Mouse (Mus musculus) embryo, embryonic 9.5 days (tissue): Measurements from ENCODE around the gene Clcn2.
A peak's percentile ranks its signal among the peaks of the same experiment; 100 is the strongest.

Experiments used
- DNase-seq: peaks from one replicate; pipeline ENCODE4 v3.0.0-alpha.2; 2017; ENCODE audit errors: extremely low spot score

Clcn2 gene

GRCm38 (mm10) chr16:20717181-20717977, at the start of gene Clcn2, which contains the start of gene Polr2h:
Clcn2 (minus strand) TSS chr16:20717746.
Polr2h (plus strand) TSS chr16:20717665.
- peak; percentile 93 for DNase-seq

GRCm38 (mm10) chr16:20765244-20765643, 47.7 kb upstream of the Clcn2 start:
- peak; percentile 35 for DNase-seq

- peak; percentile 45 for DNase-seq
These were observed 44.1 kb upstream of the Clcn2 start for GRCm38 (mm10) chr16:20761681-20762080.

- no peak for DNase-seq
These were observed 39.8 kb upstream of the Clcn2 start for GRCm38 (mm10) chr16:20757385-20757784.

- DNase-seq = no peak
These were observed 38.5 kb upstream of the Clcn2 start for GRCm38 (mm10) chr16:20756052-20756451.

GRCm38 (mm10) chr16:20750518-20750917, 33.0 kb upstream of the Clcn2 start:
- no peak for DNase-seq

- DNase-seq = no peak
These were observed 29.1 kb upstream of the Clcn2 start for GRCm38 (mm10) chr16:20746641-20747040.

GRCm38 (mm10) chr16:20739845-20740244, 22.3 kb upstream of the Clcn2 start:
- DNase-seq = no peak

GRCm38 (mm10) chr16:20736823-20737222, 19.3 kb upstream of the Clcn2 start:
- DNase-seq = no peak

- no peak for DNase-seq
These were observed 18.6 kb upstream of the Clcn2 start for GRCm38 (mm10) chr16:20736168-20736567.

GRCm38 (mm10) chr16:20735651-20736050, 18.1 kb upstream of the Clcn2 start:
- no peak for DNase-seq

- DNase-seq = peak; percentile 40
These were observed 16.5 kb upstream of the Clcn2 start, which contains the start of gene Thpo for GRCm38 (mm10) chr16:20733731-20734730. Thpo (minus strand) TSS chr16:20734511.

- peak; percentile 83 for DNase-seq
These were observed 15.6 kb upstream of the Clcn2 start, which contains the start of gene Chrd for GRCm38 (mm10) chr16:20732925-20733730. Chrd (plus strand) TSS chr16:20733127.

- DNase-seq = peak; percentile 73
These were observed 14.8 kb upstream of the Clcn2 start for GRCm38 (mm10) chr16:20732251-20732924.

- no peak for DNase-seq
These were observed 14.1 kb upstream of the Clcn2 start for GRCm38 (mm10) chr16:20731688-20732087.

GRCm38 (mm10) chr16:20730293-20730711, 12.8 kb upstream of the Clcn2 start:
- DNase-seq = no peak

- no peak for DNase-seq
These were observed 8.8 kb upstream of the Clcn2 start for GRCm38 (mm10) chr16:20726384-20726783.

GRCm38 (mm10) chr16:20725750-20726149, 8.2 kb upstream of the Clcn2 start:
- no peak for DNase-seq

GRCm38 (mm10) chr16:20725321-20725720, 7.8 kb upstream of the Clcn2 start:
- no peak for DNase-seq

- DNase-seq = peak; percentile 62
These were observed 6.8 kb upstream of the Clcn2 start for GRCm38 (mm10) chr16:20724338-20724748.

GRCm38 (mm10) chr16:20723247-20723646, 5.7 kb upstream of the Clcn2 start:
- no peak for DNase-seq
